Mouse (Mus musculus) embryonic fibroblast, embryonic 13.5 days (primary cell): ENCODE data around the gene Dvl2.

Experiments
- CTCF ChIP-seq: IDR thresholded peaks from 2 replicates; pipeline ENCODE4 v1.5.1; 2011; ENCODE audit warnings: mild to moderate bottlenecking, control low read depth, low read length, moderate library complexity, borderline replicate concordance; ENCODE audit not compliant: insufficient read depth
- POLR2A ChIP-seq: IDR thresholded peaks from 2 replicates; pipeline ENCODE4 v1.6.1; 2011; ENCODE audit warnings: low read depth, mild to moderate bottlenecking, control low read depth, low read length, moderate library complexity

- no peak for TF ChIP-seq POLR2A
- TF ChIP-seq CTCF: no peak
Observed at GRCm38 (mm10) chr11:70014051-70014450, 13.7 kb downstream of the Dvl2 start.
